Mouse (Mus musculus): ENCODE measurements at regions not wholly inside any gene's neighbourhood (a gene's known extent, or its start where the extent isn't known, plus 50 kb on each side); places are given as distances from the start of the nearest gene placed in this dataset.

DNA sequence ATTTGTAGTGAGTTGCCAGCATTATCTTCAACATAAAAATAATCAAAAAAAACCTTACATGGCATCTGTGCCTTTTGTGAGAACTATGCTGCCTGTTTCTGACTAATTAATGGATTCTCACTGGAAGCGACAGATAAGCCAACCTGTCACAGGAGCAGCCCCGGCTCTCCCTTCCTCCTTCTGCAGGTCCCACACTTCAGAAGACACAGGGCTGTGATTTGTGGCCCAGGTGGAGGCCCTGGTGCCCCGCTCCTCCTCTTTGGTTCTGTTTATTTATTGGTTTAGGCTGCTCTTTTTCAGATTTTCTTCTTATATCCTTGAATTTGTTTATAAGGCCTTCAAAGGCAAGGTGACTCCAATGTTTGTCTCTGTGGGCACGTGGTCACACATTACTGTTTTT is 80.0 kb upstream of the Rasgrp1 start:
- no peak overlapping the region for H3K4me3 ChIP-seq (ENCODE audit: insufficient read depth, low read length)
- TF ChIP-seq CTCF (IDR thresholded peaks at IDR 0.05; ENCODE audit: low read depth, low read length) (no peak), POLR2A (IDR thresholded peaks at IDR 0.05; ENCODE audit: borderline replicate concordance, low read depth, low read length) (no peak)
- no peak overlapping the region for H3K27ac ChIP-seq (ENCODE audit: insufficient read depth, low read depth, low read length)
- H3K4me1 ChIP-seq (ENCODE audit: control insufficient read depth, insufficient read depth, low read length): no peaks in the 10 kb centered on the region

- no peak for TF ChIP-seq CTCF (IDR thresholded peaks at IDR 0.05; ENCODE audit: low read depth, low read length)
- no peak for TF ChIP-seq POLR2A (IDR thresholded peaks at IDR 0.05; ENCODE audit: borderline replicate concordance, low read depth, low read length)
- Histone ChIP-seq H3K27ac (ENCODE audit: insufficient read depth, low read depth, low read length) (no peak overlapping the region), H3K4me1 (ENCODE audit: control insufficient read depth, insufficient read depth, low read length) (no peaks in the 10 kb centered on the region)
These were observed 86.4 kb upstream of the Rasgrp1 start for GRCm38 (mm10) chr2:117429205-117429604.

DNA sequence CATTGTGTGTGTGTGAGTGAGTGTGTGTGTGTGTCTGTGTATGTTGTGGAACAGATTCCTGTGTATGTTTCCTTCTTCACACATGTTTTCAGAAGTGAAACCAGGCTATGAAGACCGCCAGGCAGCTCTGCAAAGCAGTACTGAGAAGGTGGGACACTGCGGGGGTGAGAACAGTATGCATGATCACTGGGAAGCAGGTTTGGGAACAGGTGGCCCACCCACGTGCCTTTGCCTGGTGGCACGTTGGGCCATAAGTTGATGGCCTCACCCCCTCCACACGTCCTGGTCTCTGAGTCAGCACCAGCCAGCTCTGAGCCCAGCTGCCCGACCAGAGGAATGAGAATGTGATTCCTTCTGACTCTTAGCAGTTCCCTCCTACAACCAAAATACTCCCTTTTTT is 89.2 kb upstream of the Rasgrp1 start:
- TF ChIP-seq POLR2A (IDR thresholded peaks at IDR 0.05; ENCODE audit: borderline replicate concordance, low read depth, low read length) (no peak), CTCF (IDR thresholded peaks at IDR 0.05; ENCODE audit: low read depth, low read length) (no peak)
- Histone ChIP-seq H3K27ac (ENCODE audit: insufficient read depth, low read depth, low read length) (no peak overlapping the region), H3K4me3 (ENCODE audit: insufficient read depth, low read length) (no peak overlapping the region), H3K4me1 (ENCODE audit: control insufficient read depth, insufficient read depth, low read length) (no peaks in the 10 kb centered on the region)

More at GRCm38 (mm10) chr2:117429205-117429604, 86.4 kb upstream of the Rasgrp1 start:
- H3K4me3 ChIP-seq (ENCODE audit: insufficient read depth, low read length): no peak overlapping the region

DNA sequence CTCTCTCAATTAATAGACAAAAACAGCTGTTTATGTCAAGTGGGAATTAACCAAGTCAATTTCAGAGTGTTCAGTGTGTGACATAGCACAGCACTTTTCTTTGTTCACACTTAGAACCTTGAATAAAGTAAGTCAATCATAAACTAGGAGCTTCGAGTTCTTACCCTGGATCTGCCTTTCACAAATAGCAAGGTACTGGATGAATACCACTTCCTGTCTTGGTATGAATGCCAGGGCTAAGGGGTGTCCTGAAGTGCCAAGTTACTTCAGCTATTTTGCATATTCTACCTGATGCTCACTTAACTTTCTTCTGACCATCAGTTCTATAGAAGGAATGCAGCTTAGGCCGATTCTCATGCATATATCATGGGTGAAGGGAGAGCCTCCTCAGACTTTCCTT is 90.1 kb upstream of the Rasgrp1 start:
- TF ChIP-seq POLR2A (IDR thresholded peaks at IDR 0.05; ENCODE audit: borderline replicate concordance, low read depth, low read length) (no peak), CTCF (IDR thresholded peaks at IDR 0.05; ENCODE audit: low read depth, low read length) (no peak)
- no peak overlapping the region for H3K27ac ChIP-seq (ENCODE audit: insufficient read depth, low read depth, low read length)
- no peak overlapping the region for H3K4me3 ChIP-seq (ENCODE audit: insufficient read depth, low read length)
- H3K4me1 ChIP-seq (ENCODE audit: control insufficient read depth, insufficient read depth, low read length): no peaks in the 10 kb centered on the region

DNA sequence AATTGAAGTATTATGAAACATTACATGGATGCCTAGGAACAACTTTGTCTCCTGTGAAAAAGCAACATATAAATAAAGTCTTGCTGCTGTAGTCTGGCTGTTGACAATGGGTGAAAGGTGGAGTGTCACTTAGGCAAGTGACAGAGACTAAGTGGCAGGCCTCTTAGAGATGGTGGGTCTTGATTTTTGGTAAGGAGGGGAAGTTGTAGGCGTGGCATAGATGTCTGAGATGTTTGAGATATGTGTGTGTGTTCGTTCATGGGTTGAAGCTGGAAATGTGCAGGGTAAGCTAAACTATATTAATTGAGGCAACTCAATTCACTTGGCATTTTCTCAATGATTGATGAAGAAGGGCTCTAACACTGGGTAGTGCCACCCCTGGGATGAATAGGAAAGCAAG is 90.7 kb upstream of the Rasgrp1 start:
- TF ChIP-seq POLR2A (IDR thresholded peaks at IDR 0.05; ENCODE audit: borderline replicate concordance, low read depth, low read length) (no peak), CTCF (IDR thresholded peaks at IDR 0.05; ENCODE audit: low read depth, low read length) (no peak)
- Histone ChIP-seq H3K4me3 (ENCODE audit: insufficient read depth, low read length) (no peak overlapping the region), H3K4me1 (ENCODE audit: control insufficient read depth, insufficient read depth, low read length) (no peaks in the 10 kb centered on the region), H3K27ac (ENCODE audit: insufficient read depth, low read depth, low read length) (no peak overlapping the region)

- Histone ChIP-seq H3K27ac (ENCODE audit: insufficient read depth, low read depth, low read length) (no peak overlapping the region), H3K4me1 (ENCODE audit: control insufficient read depth, insufficient read depth, low read length) (no peaks in the 10 kb centered on the region), H3K4me3 (ENCODE audit: insufficient read depth, low read length) (no peak overlapping the region)
- TF ChIP-seq CTCF (IDR thresholded peaks at IDR 0.05; ENCODE audit: low read depth, low read length) (no peak), POLR2A (IDR thresholded peaks at IDR 0.05; ENCODE audit: borderline replicate concordance, low read depth, low read length) (no peak)
These were observed 95.3 kb upstream of the Rasgrp1 start for GRCm38 (mm10) chr2:117438079-117438478.

GRCm38 (mm10) chr2:117438586-117439371 is 96.0 kb upstream of the Rasgrp1 start:
- Histone ChIP-seq H3K4me1 (ENCODE audit: control insufficient read depth, insufficient read depth, low read length) (no peaks in the 10 kb centered on the region), H3K4me3 (ENCODE audit: insufficient read depth, low read length) (no peak overlapping the region), H3K27ac (ENCODE audit: insufficient read depth, low read depth, low read length) (no peak overlapping the region)
- TF ChIP-seq CTCF (IDR thresholded peaks at IDR 0.05; ENCODE audit: low read depth, low read length) (peak; percentile 54), POLR2A (IDR thresholded peaks at IDR 0.05; ENCODE audit: borderline replicate concordance, low read depth, low read length) (no peak)

- no peak overlapping the region for H3K27ac ChIP-seq (ENCODE audit: insufficient read depth, low read depth, low read length)
- peaks cover 2% of the 10 kb centered on the region for H3K4me1 ChIP-seq (ENCODE audit: control insufficient read depth, insufficient read depth, low read length)
- no peak overlapping the region for H3K4me3 ChIP-seq (ENCODE audit: insufficient read depth, low read length)
- TF ChIP-seq CTCF (IDR thresholded peaks at IDR 0.05; ENCODE audit: low read depth, low read length) (no peak), POLR2A (IDR thresholded peaks at IDR 0.05; ENCODE audit: borderline replicate concordance, low read depth, low read length) (no peak)
These were observed 96.8 kb upstream of the Rasgrp1 start for GRCm38 (mm10) chr2:117439372-117440183.

- H3K4me1 ChIP-seq (ENCODE audit: control insufficient read depth, insufficient read depth, low read length): peaks cover 7% of the 10 kb centered on the region
- TF ChIP-seq POLR2A (IDR thresholded peaks at IDR 0.05; ENCODE audit: borderline replicate concordance, low read depth, low read length) (no peak), CTCF (IDR thresholded peaks at IDR 0.05; ENCODE audit: low read depth, low read length) (no peak)
- H3K27ac ChIP-seq (ENCODE audit: insufficient read depth, low read depth, low read length): no peak overlapping the region
- H3K4me3 ChIP-seq (ENCODE audit: insufficient read depth, low read length): no peak overlapping the region
These were observed 98.0 kb upstream of the Rasgrp1 start for GRCm38 (mm10) chr2:117440801-117441281.

DNA sequence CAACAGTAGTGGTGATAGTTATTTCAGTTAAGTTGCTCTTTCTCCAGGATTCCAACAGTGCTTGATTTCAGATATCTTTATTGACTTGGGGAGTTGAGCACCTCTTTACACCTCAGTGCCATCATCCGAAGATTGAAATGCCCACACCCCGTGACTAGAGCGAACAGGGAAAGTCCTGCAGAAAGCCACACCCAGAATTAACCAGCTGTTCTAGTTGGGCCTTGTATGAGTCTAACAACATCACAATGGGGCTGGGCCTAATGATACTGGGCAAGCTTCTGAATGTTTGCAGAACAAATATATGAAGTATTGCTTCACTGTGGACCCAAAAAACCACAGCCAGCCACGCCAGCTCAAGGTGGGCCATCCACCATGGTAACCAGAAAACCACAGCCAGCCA is 100.1 kb upstream of the Rasgrp1 start:
- TF ChIP-seq CTCF (IDR thresholded peaks at IDR 0.05; ENCODE audit: low read depth, low read length): no peak
- no peak for TF ChIP-seq POLR2A (IDR thresholded peaks at IDR 0.05; ENCODE audit: borderline replicate concordance, low read depth, low read length)
- H3K27ac ChIP-seq (ENCODE audit: insufficient read depth, low read depth, low read length): no peak overlapping the region
- H3K4me1 ChIP-seq (ENCODE audit: control insufficient read depth, insufficient read depth, low read length): peaks cover 11% of the 10 kb centered on the region
- H3K4me3 ChIP-seq (ENCODE audit: insufficient read depth, low read length): no peak overlapping the region
